Comparison of ENCODE assay signal across 21 mouse cellular contexts in genomic region chr4:84222057-84222717, GRCm38 (mm10).
A peak's percentile ranks its signal among the peaks of the same experiment; 100 is the strongest.
DNase-seq lines count a peak whose midpoint lies in the region; ATAC-seq and TF ChIP-seq lines count a peak whose summit lies in the region.
"Had no signal": no experiment of that assay in that cellular context is flagged by ENCODE, and none has a peak within 500 bp of the region (broad histone marks: within the 10 kb centered on the region; RNA-seq: fewer than 3 reads in every experiment).

No protein-coding gene starts in this region.

- H3K27ac ChIP-seq in forebrain, embryonic 14.5 days (ENCODE audit: low read depth, low read length), result no peak overlapping the region
- no peak overlapping the region for H3K27ac ChIP-seq in forebrain, embryonic 15.5 days (replicated peaks)
- peak overlapping the region; percentile 58; the same call in 1 of the 2 replicates for H3K27ac ChIP-seq in stomach, embryonic 14.5 days (ENCODE audit: low read length)
- H3K27ac ChIP-seq: forebrain, embryonic 12.5 days; macrophage; midbrain, embryonic 15.5 days; neural tube, embryonic 13.5 days had no signal

- no peak overlapping the region for H3K4me3 ChIP-seq in forebrain, embryonic 14.5 days (ENCODE audit: low read depth, low read length)
- H3K4me3 ChIP-seq in forebrain, embryonic 15.5 days, result no peak overlapping the region
- peak overlapping the region; percentile 50 for H3K4me3 ChIP-seq in E14TG2a.4 (replicated peaks; ENCODE audit: low read length)
- no peak overlapping the region for H3K4me3 ChIP-seq in stomach, embryonic 14.5 days (ENCODE audit: low read depth, low read length)
- H3K4me3 ChIP-seq: forebrain, embryonic 12.5 days; heart, embryonic 12.5 days; midbrain, embryonic 15.5 days; neural tube, embryonic 13.5 days had no signal

- H3K9ac ChIP-seq in forebrain, embryonic 14.5 days (ENCODE audit: low read length), result no peak overlapping the region
- H3K9ac ChIP-seq in forebrain, embryonic 15.5 days (replicated peaks), result no peak overlapping the region
- H3K9ac ChIP-seq in stomach, embryonic 14.5 days (replicated peaks; ENCODE audit: low read depth, low read length), result no peak overlapping the region
- H3K9ac ChIP-seq: forebrain, embryonic 12.5 days; heart, embryonic 12.5 days; midbrain, embryonic 15.5 days; neural tube, embryonic 13.5 days had no signal

- H3K9me3 ChIP-seq in forebrain, embryonic 14.5 days (replicated peaks; ENCODE audit: control insufficient read depth, low read length), result no peaks in the 10 kb centered on the region
- no peaks in the 10 kb centered on the region for H3K9me3 ChIP-seq in forebrain, embryonic 15.5 days
- no peaks in the 10 kb centered on the region for H3K9me3 ChIP-seq in E14TG2a.4 (ENCODE audit: low read length)
- no peaks in the 10 kb centered on the region for H3K9me3 ChIP-seq in stomach, embryonic 14.5 days (ENCODE audit: control insufficient read depth, low read depth, low read length)
- H3K9me3 ChIP-seq: forebrain, embryonic 12.5 days; heart, embryonic 12.5 days; midbrain, embryonic 15.5 days; neural tube, embryonic 13.5 days had no signal

- H3K4me1 ChIP-seq in forebrain, embryonic 14.5 days (ENCODE audit: control insufficient read depth, insufficient read depth, low read length), result no peaks in the 10 kb centered on the region
- no peaks in the 10 kb centered on the region for H3K4me1 ChIP-seq in forebrain, embryonic 15.5 days
- H3K4me1 ChIP-seq in E14TG2a.4 (replicated peaks; ENCODE audit: low read depth, low read length), result peaks cover 70% of the 10 kb centered on the region
- no peaks in the 10 kb centered on the region for H3K4me1 ChIP-seq in stomach, embryonic 14.5 days (ENCODE audit: control insufficient read depth, insufficient read depth, low read length)
- H3K4me1 ChIP-seq: heart, embryonic 12.5 days; midbrain, embryonic 15.5 days; neural tube, embryonic 13.5 days had no signal

- TF ChIP-seq CTCF in E14TG2a.4 (conservative IDR thresholded peaks at IDR 0.05; ENCODE audit: low read length), result no peak

- no peaks in the 10 kb centered on the region for H3K27me3 ChIP-seq in forebrain, embryonic 14.5 days (replicated peaks; ENCODE audit: control insufficient read depth, insufficient read depth, low read length)
- no peaks in the 10 kb centered on the region for H3K27me3 ChIP-seq in forebrain, embryonic 15.5 days
- H3K27me3 ChIP-seq in E14TG2a.4 (ENCODE audit: insufficient read depth, low read length), result no peaks in the 10 kb centered on the region
- H3K27me3 ChIP-seq in stomach, embryonic 14.5 days (ENCODE audit: control insufficient read depth, insufficient read depth, low read length), result no peaks in the 10 kb centered on the region
- H3K27me3 ChIP-seq: forebrain, embryonic 12.5 days; heart, embryonic 12.5 days; midbrain, embryonic 15.5 days; neural tube, embryonic 13.5 days had no signal

- ATAC-seq in forebrain, embryonic 14.5 days, result no peak
- ATAC-seq in forebrain, embryonic 15.5 days (replicated peaks), result no peak
- ATAC-seq in stomach, embryonic 14.5 days (ENCODE audit: insufficient number of reproducible peaks, insufficient read depth, low FRiP score, low read depth), result peak; percentile 76; the same call in 1 of the 2 replicates
- ATAC-seq: midbrain, embryonic 15.5 days had no signal

- peak; percentile 8 for DNase-seq in forebrain, embryonic 14.5 days (ENCODE audit: low spot score)
- DNase-seq in R1 (ENCODE audit: low read depth, low spot score), result peak; percentile 43
- DNase-seq in testis, postnatal 10 days (ENCODE audit: low spot score), result no peak
- DNase-seq in gastrocnemius, postnatal 4 days (ENCODE audit: low spot score in 2 of 2), result no peak
- DNase-seq: adrenal gland, postnatal 36 days; cerebellum, adult 11 months; cerebellum, adult 9-11 months; gastrocnemius, postnatal 14 days; heart, adult 18-20 months; heart, postnatal 10 days; kidney, postnatal 14 days; retina, postnatal 1 day; right cerebral cortex, postnatal 25 days had no signal

- H3K36me3 ChIP-seq in forebrain, embryonic 14.5 days (ENCODE audit: control insufficient read depth, insufficient read depth, low read length), result no peaks in the 10 kb centered on the region
- no peaks in the 10 kb centered on the region for H3K36me3 ChIP-seq in forebrain, embryonic 15.5 days
- H3K36me3 ChIP-seq in E14TG2a.4 (ENCODE audit: insufficient read depth, low read length), result no peaks in the 10 kb centered on the region
- H3K36me3 ChIP-seq in stomach, embryonic 14.5 days (ENCODE audit: control insufficient read depth, insufficient read depth, low read length), result no peaks in the 10 kb centered on the region
- H3K36me3 ChIP-seq: forebrain, embryonic 12.5 days; heart, embryonic 12.5 days; midbrain, embryonic 15.5 days; neural tube, embryonic 13.5 days had no signal

- 24% methylated on average over 4 of the region's 4 CpGs for WGBS in forebrain, embryonic 14.5 days
- WGBS in forebrain, embryonic 15.5 days, result 36% methylated on average over 4 of the region's 4 CpGs
- 70% methylated on average over 4 of the region's 4 CpGs for WGBS in stomach, embryonic 14.5 days

- no peak overlapping the region for H3K4me2 ChIP-seq in forebrain, embryonic 14.5 days (ENCODE audit: low read length)
- no peak overlapping the region for H3K4me2 ChIP-seq in forebrain, embryonic 15.5 days (replicated peaks)
- no peak overlapping the region for H3K4me2 ChIP-seq in stomach, embryonic 14.5 days (replicated peaks; ENCODE audit: low read depth, low read length)
- H3K4me2 ChIP-seq: forebrain, embryonic 12.5 days; heart, embryonic 12.5 days; midbrain, embryonic 15.5 days; neural tube, embryonic 13.5 days had no signal

Comparison
In these comparisons a context has a peak if more than half of its experiments do, and no peak if none do; other contexts are left out.
1. DNase-seq: peak in forebrain, embryonic 14.5 days (single experiment) and R1 (single experiment); none in testis, postnatal 10 days (single experiment) and gastrocnemius, postnatal 4 days (0 of 2).